Mouse (Mus musculus) heart, postnatal 0 days (tissue): ENCODE measurements around the gene Tut4. TPM values are rescaled to one million over a fixed set of nuclear protein-coding genes. Genes with fewer than 3 reads are reported as not detected.

ENCODE experiments used
- ATAC-seq: fragments of 200-750 bp; cut with Nextera tagmentation; 2 replicates; pipeline ENCODE4 v1.8.0; 2017; ENCODE audit warnings: low read depth, moderate number of reproducible peaks, moderate library complexity; ENCODE audit not compliant: insufficient read depth
- DNase-seq: peaks from one replicate; pipeline ENCODE4 v3.0.0-alpha.2; 2016; ENCODE audit warnings: low spot score
- H3K27ac ChIP-seq: fragments of 300-500 bp; sonication (generic); 2 replicates; pipeline ENCODE4 v1.5.1; 2014; ENCODE audit warnings: low read depth, mild to moderate bottlenecking
- H3K27me3 ChIP-seq: fragments of 300-500 bp; sonication (generic); 2 replicates; pipeline ENCODE4 v1.6.1; 2014; ENCODE audit warnings: low read length, mixed read lengths; ENCODE audit not compliant: control insufficient read depth, insufficient read depth
- H3K36me3 ChIP-seq: fragments of 300-500 bp; sonication (generic); replicated peaks from 2 replicates; pipeline ENCODE4 v1.6.1; 2014; ENCODE audit warnings: low read length, mixed read lengths; ENCODE audit not compliant: control insufficient read depth, insufficient read depth
- H3K4me1 ChIP-seq: fragments of 300-500 bp; sonication (generic); 2 replicates; pipeline ENCODE4 v1.6.1; 2014; ENCODE audit warnings: antibody characterized with exemption; ENCODE audit not compliant: control insufficient read depth, insufficient read depth
- H3K4me2 ChIP-seq: fragments of 300-500 bp; sonication (generic); 2 replicates; pipeline ENCODE4 v1.6.1; 2014; ENCODE audit warnings: low read depth, mild to moderate bottlenecking, low read length, moderate library complexity
- H3K4me3 ChIP-seq: fragments of 300-500 bp; sonication (generic); 2 replicates; pipeline ENCODE4 v1.5.1; 2014; ENCODE audit warnings: low read depth, low read length
- H3K9ac ChIP-seq: fragments of 300-500 bp; sonication (generic); replicated peaks from 2 replicates; pipeline ENCODE4 v1.6.1; 2014; ENCODE audit warnings: low read depth, low read length, mixed read lengths
- H3K9me3 ChIP-seq: fragments of 300-500 bp; sonication (generic); replicated peaks from 2 replicates; pipeline ENCODE4 v1.6.1; 2016; ENCODE audit warnings: low read length; ENCODE audit not compliant: control insufficient read depth
- CTCF ChIP-seq: IDR thresholded peaks from 2 replicates; pipeline ENCODE4 v1.5.1; 2016; ENCODE audit warnings: antibody characterized with exemption, control low read depth, low read depth
- EP300 ChIP-seq: IDR thresholded peaks from 2 replicates; pipeline ENCODE4 v1.6.1; 2016; ENCODE audit warnings: antibody characterized with exemption, low read depth
- WGBS: fragments of 180-500 bp; shearing (Covaris S2); extraction: QIAGEN DNeasy Blood & Tissue Kit; methylation state at CpG from one replicate; pipeline ENCODE4 v1.1.7; 2014; 5-methylcytosine and 5-hydroxymethylcytosine counted together
- polyA plus RNA-seq: library from polyadenylated mRNA; unstranded; fragments of >200 nt; fragmentation: Nextera tagmentation; extraction: Ambion mirVana; gene quantifications from 2 replicates; pipeline ENCODE4 v1.2.1, GENCODE M21; 2015
- total RNA-seq: library from RNA; depleted of rRNA; stranded (reverse); fragments of >200 nt; gene quantifications from 2 replicates; pipeline ENCODE4 v1.2.3, GENCODE M21; 2014; ENCODE audit warnings: low replicate concordance

Tut4 gene
- total and polyA plus RNA-seq, 2 experiments from 2014 or later: 35.8 to 56.3 TPM

- TF ChIP-seq EP300 (no peak), CTCF (no peak)
- Histone ChIP-seq H3K4me3 (no peak overlapping the region), H3K4me1 (0 out of 2 replicates have a peak, but pooled peaks cover 3% of the 10 kb centered on the region), H3K27me3 (no peaks in the 10 kb centered on the region), H3K4me2 (no peak overlapping the region), H3K9me3 (no peaks in the 10 kb centered on the region), H3K36me3 (no peaks in the 10 kb centered on the region), H3K9ac (no peak overlapping the region), H3K27ac (no peak overlapping the region)
- ATAC-seq: no peak
- 60% methylated on average over 2 of the region's 2 CpGs for WGBS
- no peak for DNase-seq
Measured at GRCm38 (mm10) chr4:108431561-108431936, 27.7 kb upstream of the Tut4 start.

GRCm38 (mm10) chr4:108433341-108433740 is 25.9 kb upstream of the Tut4 start:
- ATAC-seq (no peak), DNase-seq (no peak)
- Histone ChIP-seq H3K4me1 (peaks cover 10% of the 10 kb centered on the region), H3K27ac (no peak overlapping the region), H3K9ac (no peak overlapping the region), H3K4me2 (no peak overlapping the region), H3K4me3 (no peak overlapping the region), H3K27me3 (no peaks in the 10 kb centered on the region), H3K36me3 (no peaks in the 10 kb centered on the region), H3K9me3 (no peaks in the 10 kb centered on the region)
- WGBS: 45% methylated on average over 6 of the region's 6 CpGs
- TF ChIP-seq EP300 (no peak), CTCF (no peak)

- no peaks in the 10 kb centered on the region for H3K36me3 ChIP-seq
- no peak overlapping the region for H3K4me2 ChIP-seq
- H3K27me3 ChIP-seq: no peaks in the 10 kb centered on the region
- H3K27ac ChIP-seq: no peak overlapping the region
- H3K9me3 ChIP-seq: no peaks in the 10 kb centered on the region
- H3K4me1 ChIP-seq: peaks cover 10% of the 10 kb centered on the region
- no peak for TF ChIP-seq CTCF
- no peak for TF ChIP-seq EP300
- DNase-seq (no peak), ATAC-seq (no peak)
- 69% methylated on average over 4 of the region's 4 CpGs for whole genome bisulfite sequencing
- H3K9ac ChIP-seq: no peak overlapping the region
- H3K4me3 ChIP-seq: no peak overlapping the region
Measured at GRCm38 (mm10) chr4:108434221-108434620, 25.0 kb upstream of the Tut4 start.

GRCm38 (mm10) chr4:108434781-108435180 is 24.4 kb upstream of the Tut4 start:
- H3K36me3 ChIP-seq: no peaks in the 10 kb centered on the region
- no peaks in the 10 kb centered on the region for H3K27me3 ChIP-seq
- H3K9me3 ChIP-seq: no peaks in the 10 kb centered on the region
- no peak overlapping the region for H3K27ac ChIP-seq
- H3K4me2 ChIP-seq: no peak overlapping the region
- TF ChIP-seq EP300 (no peak), CTCF (no peak)
- no peak for ATAC-seq
- WGBS: 94% methylated on average over 3 of the region's 3 CpGs
- H3K4me1 ChIP-seq: peaks cover 10% of the 10 kb centered on the region
- no peak for DNase-seq
- no peak overlapping the region for H3K4me3 ChIP-seq
- H3K9ac ChIP-seq: no peak overlapping the region

GRCm38 (mm10) chr4:108435646-108436045 is 23.6 kb upstream of the Tut4 start:
- H3K4me3 ChIP-seq: no peak overlapping the region
- H3K27ac ChIP-seq: no peak overlapping the region
- no peaks in the 10 kb centered on the region for H3K9me3 ChIP-seq
- H3K27me3 ChIP-seq: no peaks in the 10 kb centered on the region
- ATAC-seq (no peak), DNase-seq (no peak)
- no peak for TF ChIP-seq EP300
- TF ChIP-seq CTCF: no peak
- no peaks in the 10 kb centered on the region for H3K36me3 ChIP-seq
- H3K4me1 ChIP-seq: peaks cover 10% of the 10 kb centered on the region
- 64% methylated on average over 3 of the region's 3 CpGs for WGBS
- no peak overlapping the region for H3K4me2 ChIP-seq
- H3K9ac ChIP-seq: no peak overlapping the region

- TF ChIP-seq CTCF (no peak), EP300 (no peak)
Measured at GRCm38 (mm10) chr4:108436225-108436624, 23.0 kb upstream of the Tut4 start.

More at GRCm38 (mm10) chr4:108436225-108436624, 23.0 kb upstream of the Tut4 start:
- Histone ChIP-seq H3K27ac (no peak overlapping the region), H3K4me2 (no peak overlapping the region), H3K27me3 (no peaks in the 10 kb centered on the region), H3K4me3 (no peak overlapping the region), H3K36me3 (no peaks in the 10 kb centered on the region), H3K4me1 (peaks cover 10% of the 10 kb centered on the region), H3K9me3 (no peaks in the 10 kb centered on the region), H3K9ac (no peak overlapping the region)
- ATAC-seq (no peak), DNase-seq (no peak)
- WGBS: 100% methylated on average over 1 of the region's 1 CpGs
